Mouse (Mus musculus) thymus, postnatal 10 days (tissue): Measurements from ENCODE around the gene Lrp1.
A peak's percentile ranks its signal among the peaks of the same experiment; 100 is the strongest.
"Not testable (repeated sequence)": the region's sequence is repeated elsewhere in the genome, so short reads cannot be mapped to it uniquely, and the experiment has no call there.

Source experiments
- DNase-seq, 2 experiments: peaks; one replicate each; pipeline ENCODE4 v3.0.0; 2021; ENCODE audit warnings: low spot score in 2 of 2

Lrp1 gene

DNA sequence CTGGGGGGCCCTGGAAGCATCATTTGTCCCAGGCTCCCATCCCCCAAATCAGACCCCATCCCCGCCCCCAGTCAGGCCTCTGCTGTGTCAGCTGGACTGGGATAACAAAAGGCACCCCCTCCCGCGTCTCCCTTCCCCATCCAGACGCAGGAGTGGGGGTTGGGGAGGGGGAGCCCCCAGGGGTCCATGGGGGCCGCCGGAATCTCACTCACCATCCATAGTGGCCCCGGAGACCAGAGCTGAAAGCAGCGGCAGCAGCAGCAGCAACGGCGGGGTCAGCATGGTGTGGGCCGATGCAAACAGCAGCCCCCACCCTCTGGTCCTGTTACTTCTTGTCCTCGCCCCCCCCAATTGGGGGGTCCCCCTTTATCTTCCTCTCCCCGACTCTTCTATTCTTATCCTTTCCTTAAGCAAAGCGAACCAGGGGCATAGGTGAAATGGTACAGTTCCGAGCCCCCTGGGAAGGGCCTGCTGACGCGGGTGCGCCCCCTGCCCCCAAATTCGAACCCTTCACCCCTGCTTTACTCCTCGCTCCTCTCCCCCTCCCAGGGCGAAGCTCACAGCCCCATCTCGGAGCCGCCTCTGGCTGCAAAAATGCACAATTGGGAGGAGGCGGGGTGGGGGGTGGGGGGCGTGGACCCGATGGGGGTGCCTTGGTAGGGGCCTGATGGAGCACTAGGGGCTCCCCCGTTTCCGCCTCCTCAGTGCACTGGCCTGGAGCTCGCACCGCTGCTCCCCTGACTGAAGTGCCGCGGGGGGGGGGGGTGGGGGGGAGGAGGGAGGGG, at the start of gene Lrp1:
Gene Lrp1 (minus strand): TSS at position 743 of the 785 bp plus-strand sequence.
- DNase-seq, result peak in 1 of 2 experiments; percentile 20

DNA sequence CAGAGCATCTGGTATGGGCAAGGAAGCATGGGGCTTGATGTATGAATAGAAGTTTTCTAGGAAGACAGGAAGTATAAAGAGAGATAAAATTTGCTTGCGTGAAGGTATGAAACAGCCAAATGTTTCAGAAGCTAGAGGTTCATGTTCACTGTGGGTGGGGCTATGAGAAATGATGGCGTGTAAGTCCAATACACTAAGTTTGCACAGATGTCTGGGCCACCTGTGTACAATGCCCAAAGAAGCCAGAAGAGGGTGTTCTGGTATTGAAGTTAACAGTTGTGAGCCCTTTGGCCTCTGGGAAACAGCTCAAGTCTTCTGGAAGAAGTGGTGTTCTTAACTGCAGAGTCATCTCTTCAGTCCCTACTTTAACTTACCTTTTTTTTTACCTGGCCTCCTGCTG, 49.2 kb upstream of the Lrp1 start:
- DNase-seq, result no peak

DNA sequence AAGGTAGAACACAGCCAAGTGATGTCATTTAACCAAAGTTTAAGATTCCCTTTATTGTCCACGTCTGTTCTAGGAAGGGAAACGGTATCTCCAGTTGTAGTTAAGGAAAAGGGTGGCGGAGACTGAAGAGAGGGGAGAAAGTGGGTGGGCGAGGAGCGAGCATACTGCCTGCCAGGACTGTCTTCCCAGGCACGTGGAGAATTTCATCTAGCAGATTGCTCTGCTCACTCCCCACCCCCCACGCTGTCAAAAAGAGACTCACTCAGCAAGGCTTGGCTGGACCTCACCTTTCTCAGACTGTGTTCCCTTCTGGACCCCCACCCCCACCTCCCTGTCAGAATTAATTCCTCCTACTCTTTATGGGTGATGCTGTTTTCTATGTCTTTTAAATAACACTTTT, 48.2 kb upstream of the Lrp1 start:
- DNase-seq, result no peak

DNA sequence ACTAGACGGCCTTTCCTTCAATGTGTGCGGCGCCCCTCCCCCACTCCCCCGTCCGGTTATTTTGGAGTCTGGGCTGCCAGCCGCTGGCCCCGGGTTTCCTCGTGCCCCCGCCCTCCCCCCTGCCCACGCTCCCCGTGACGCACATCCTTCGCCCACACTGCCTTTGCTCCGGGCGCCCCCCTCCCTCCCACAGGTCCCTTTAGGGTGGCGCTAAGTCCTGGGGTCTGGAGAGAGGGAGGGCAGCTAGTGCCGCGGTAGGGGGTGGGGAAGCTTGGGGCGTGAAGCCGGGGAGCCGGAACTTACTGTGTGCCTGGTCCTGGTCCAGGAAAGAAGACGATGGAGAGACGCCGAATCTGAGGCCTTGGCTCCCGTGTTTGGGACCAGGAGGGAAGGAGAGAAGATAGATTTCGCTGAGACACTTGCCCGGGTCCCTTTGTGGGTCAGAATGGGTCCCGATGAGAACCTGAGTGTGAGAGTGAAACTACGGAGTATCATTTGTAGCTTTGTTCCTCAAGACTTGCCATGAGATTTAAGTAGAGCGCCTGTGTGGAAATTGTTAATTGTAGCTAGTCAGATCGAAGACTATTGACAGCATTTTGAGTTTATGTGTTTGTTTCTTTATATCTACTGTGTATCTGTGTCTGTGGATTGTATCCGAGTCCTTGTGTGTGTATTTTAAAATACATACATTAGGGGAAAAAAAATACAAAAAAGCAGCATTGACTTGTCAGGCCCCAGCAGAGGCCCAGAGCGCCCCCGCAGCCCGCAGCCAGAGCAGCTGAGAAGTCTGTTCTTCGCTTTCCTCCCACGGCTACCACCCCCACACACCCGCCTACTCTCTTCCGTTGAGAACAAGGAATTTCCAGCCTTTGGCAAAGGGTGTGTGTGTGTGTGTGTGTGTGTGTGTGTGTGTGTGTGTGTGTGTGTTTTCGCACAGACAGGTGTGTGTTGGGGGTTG, 47.4 kb upstream of the Lrp1 start, which contains the start of gene Nab2:
Gene Nab2 (minus strand): TSS at position 476 of the 958 bp plus-strand sequence.
- peak; percentile 73 to 79 for DNase-seq

- peak; percentile 26 to 46 for DNase-seq
Observed at GRCm38 (mm10) chr10:127667269-127668092, 46.5 kb upstream of the Lrp1 start.

GRCm38 (mm10) chr10:127666501-127667268, 45.7 kb upstream of the Lrp1 start, which contains the start of gene Nemp1:
Nemp1 (plus strand) TSS chr10:127666901.
- peak; percentile 59 to 62 for DNase-seq

DNA sequence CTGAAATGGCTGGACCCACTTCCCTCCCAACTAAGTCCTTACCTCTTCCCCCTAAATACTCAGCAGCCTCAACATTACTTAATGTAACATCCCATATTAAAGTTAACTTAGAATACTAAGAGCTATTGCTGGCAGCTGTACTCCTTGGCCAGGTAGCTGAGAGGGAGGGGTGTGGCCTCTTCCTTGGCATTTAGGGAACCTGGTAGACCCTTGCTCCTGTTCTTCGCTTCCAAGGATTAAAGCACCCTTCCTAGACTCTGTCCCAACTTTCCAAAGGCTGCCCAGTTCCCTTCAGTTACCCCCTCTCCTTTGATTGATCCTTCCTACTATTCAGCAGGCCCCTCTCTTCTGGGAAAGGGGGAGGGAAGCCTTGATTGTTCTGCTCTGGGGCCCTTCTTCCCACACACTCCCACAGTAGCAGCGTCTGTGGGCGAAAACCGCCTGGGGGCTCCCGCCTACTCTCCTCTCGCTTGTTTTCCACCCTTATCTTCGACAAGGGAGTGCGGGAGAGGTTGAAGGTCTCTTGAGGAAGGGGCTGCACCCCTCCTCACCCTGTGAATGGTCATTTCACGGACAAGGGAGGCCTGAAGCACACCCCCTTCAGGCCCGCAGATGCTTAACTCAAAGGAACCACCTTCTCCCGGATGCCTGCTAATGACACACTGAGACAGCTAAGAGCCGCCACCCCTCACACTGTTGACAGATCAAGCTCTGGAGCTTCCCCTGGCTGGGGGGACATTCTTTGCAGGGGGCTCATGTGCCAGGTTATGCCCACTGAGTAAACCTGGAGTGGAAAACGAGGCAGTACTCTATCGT, 44.6 kb upstream of the Lrp1 start:
- no peak for DNase-seq

GRCm38 (mm10) chr10:127664891-127665290, 43.9 kb upstream of the Lrp1 start:
- DNase-seq, result no peak

DNA sequence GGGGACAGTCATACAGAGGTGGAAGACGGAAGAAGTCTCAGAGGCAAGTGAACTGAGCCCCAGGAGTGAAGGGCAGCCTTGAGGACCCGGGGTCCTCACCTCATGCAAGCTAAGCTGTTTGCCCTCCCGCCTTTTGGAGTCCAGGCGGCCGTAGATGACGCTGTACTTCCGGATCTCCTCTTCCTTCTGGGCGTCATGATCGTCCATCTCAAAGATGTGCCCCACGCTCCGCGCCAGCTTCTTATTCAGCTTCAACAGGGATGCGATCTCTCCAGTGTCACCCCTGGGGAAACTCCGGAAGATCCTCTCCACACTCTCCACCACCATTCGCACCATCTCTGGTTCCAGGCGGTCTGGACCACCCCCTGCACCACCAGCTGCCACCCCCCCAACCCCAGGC, 43.2 kb upstream of the Lrp1 start:
- no peak for DNase-seq

DNA sequence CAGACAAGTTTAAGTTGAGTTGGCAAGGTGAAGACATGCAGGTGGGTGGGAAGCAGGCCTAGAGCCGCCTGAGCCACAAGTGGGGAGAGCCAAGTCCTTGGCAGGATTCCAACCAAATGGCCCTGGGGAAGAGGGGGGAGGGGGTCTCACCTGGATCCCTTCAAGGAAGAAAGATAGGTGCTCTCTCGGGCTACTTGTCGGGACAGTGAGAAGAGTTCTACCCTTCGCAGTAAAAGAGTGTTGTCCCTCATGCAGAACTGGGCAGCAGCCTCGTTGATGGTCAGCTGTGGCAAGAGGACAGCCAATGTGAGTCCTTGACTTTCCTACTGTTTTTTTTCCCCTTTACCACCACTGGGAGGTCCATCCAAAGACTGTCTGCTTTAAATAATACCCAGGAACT, 42.6 kb upstream of the Lrp1 start:
- DNase-seq, result no peak

DNA sequence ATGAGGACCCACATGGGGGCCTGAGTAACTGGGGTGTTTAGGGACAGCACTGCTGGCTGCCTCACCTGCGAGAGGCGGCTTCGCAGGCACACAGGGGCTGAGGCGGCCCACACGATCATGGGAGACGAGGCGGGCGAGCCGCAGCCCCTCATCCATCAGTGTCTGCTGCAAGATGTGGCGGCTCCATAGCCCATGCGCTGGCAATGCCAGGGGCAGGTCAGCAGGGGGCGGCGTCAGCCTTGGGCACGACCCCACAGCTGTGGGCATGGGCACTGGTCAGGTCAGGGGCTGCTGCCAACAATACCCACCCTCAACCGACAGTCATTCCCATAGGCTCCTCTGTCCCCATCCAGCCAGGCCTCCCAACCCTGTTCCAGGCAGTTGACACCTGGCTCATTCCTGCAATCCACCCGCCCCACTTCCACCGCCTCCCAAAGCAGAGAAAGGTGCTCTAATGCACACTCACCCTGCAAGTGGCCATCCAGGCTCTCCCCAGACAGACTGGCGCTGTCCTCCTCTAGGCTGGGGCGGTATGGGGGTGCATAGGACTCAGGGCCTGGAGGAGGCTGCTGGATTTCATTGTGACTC, 41.8 kb upstream of the Lrp1 start:
- peak; percentile 51 to 54 for DNase-seq

- DNase-seq, result peak; percentile 54 to 70
Observed at GRCm38 (mm10) chr10:127661915-127662663, 41.1 kb upstream of the Lrp1 start.

DNA sequence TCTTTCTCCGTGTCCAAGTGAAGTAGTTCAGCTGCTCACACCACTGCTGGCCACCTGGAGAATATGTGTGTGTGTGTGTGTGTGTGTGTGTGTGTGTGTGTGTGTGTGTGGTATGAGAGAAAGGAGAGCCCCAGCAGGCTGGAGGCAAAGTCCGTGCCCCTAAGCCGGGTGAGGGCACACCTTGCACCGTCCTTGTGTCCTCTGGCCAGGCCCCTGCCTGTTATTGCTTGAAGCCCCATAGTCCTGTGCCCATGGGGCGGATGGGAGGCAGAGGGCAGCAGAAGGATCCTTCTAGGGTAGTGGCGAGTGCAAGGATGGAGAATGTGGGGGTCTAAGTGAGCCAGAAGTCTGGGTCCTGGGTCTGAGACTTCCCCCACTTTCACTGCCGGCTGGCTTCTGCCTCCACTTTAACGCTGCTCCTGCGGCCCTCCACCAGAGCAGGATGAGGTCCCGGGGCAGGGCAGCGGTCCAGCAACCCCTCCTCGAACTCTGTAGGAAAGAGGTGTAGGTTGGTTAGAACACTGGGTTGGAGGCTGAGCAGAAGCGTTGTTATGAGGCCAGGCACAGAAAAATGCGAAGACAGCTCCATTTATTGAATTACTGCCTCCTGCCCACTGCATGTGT, 40.5 kb upstream of the Lrp1 start:
- DNase-seq, result no peak

- DNase-seq, result no peak
Observed at GRCm38 (mm10) chr10:127659551-127659950, 38.6 kb upstream of the Lrp1 start.

- no peak for DNase-seq
Observed at GRCm38 (mm10) chr10:127658076-127658475, 37.1 kb upstream of the Lrp1 start.

GRCm38 (mm10) chr10:127657617-127658016, 36.7 kb upstream of the Lrp1 start:
- not testable (repeated sequence) for DNase-seq

- no peak for DNase-seq
Observed at GRCm38 (mm10) chr10:127654970-127655579, 34.1 kb upstream of the Lrp1 start.
